Mouse (Mus musculus): ENCODE results near the gene Rapgef6.
"Not testable (repeated sequence)": the region's sequence is repeated elsewhere in the genome, so short reads cannot be mapped to it uniquely, and the experiment has no call there.

Rapgef6 gene

DNA sequence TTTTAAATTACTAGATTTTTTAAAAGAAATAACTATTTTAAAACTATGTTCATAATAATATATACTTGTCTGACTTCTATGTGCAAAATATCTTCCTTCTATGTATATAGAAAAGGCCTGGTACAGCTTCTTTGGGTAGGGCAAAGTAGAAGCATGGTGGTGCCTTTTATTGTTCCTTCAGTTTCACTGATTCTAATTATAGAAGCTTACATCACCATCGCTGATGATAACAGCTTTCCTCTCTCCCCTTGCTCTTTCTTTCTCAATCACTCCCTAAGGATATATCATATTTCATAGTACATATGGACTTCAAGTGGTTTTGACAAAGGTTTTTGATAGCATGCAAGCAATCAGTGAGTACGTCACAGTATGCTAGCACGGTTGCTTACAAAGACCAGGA, 69.9 kb downstream of the Rapgef6 start:
- DNase-seq = no peak

- peak; percentile 9 to 46 for DNase-seq
These were observed 71.4 kb downstream of the Rapgef6 start for GRCm38 (mm10) chr11:54594049-54594448.

GRCm38 (mm10) chr11:54595053-54595452, 72.4 kb downstream of the Rapgef6 start:
- DNase-seq = peak; percentile 18 to 31

DNA sequence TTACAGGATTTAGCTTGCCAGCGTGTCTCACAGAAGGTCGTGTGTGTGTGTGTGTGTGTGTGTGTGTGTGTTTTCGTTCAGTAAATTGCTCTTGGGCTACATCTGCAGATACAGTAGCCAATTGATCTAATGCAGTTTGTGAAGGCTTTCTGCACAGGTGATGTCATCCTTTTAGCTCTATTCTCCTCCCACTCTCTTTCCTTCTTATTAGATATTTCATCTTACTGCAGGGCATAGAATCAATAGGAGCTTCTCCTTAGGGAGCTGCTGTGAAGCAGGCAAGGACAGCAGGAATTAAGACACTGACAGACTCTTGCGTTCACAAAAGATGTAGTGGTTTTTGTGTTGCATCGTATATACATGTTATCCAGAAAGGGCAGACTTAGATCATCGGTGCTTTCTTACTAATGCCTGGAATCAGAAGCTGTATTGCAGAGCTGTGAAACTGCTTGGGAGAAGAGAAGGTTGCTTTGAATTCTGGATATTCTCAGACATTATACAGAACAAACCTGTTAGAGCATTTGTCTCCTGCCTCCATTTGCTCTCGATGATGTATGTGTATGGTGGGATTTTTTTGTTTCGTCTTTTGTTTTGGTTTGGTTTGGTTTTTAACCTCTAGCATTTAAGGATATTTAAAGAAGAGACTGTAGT, 73.4 kb downstream of the Rapgef6 start:
- DNase-seq = peak; percentile 12 to 45

DNA sequence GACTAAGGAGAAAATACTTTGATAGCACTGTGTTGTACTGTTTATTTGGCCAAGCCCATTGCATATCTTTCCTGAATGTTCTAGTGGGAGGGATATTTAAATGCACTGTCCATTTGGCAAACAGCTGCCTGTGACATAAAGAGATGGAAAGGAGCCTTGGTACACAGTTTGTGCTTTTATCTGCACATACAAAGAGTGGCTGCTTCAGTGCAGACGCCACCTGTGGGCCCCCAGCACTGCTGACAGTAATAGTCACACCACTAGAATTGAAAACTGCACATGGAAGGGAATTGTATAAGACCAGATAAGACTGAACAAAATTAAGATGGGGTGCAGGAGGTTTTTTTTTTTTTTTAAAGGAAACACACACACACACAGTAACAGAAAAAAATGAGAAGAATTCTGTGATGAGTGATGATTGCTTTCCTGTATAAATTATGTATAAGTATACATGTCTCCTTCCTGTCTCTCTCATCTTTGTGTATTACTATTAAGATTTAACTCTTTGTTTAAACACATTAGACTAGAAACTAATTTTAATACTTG, 75.3 kb downstream of the Rapgef6 start:
- DNase-seq = peak; percentile 13 to 31

GRCm38 (mm10) chr11:54601121-54601520, 78.5 kb downstream of the Rapgef6 start:
- no peak for DNase-seq

GRCm38 (mm10) chr11:54602764-54603163, 80.1 kb downstream of the Rapgef6 start:
- not testable (repeated sequence) for DNase-seq

GRCm38 (mm10) chr11:54604415-54604814, 81.8 kb downstream of the Rapgef6 start:
- no peak for DNase-seq

DNA sequence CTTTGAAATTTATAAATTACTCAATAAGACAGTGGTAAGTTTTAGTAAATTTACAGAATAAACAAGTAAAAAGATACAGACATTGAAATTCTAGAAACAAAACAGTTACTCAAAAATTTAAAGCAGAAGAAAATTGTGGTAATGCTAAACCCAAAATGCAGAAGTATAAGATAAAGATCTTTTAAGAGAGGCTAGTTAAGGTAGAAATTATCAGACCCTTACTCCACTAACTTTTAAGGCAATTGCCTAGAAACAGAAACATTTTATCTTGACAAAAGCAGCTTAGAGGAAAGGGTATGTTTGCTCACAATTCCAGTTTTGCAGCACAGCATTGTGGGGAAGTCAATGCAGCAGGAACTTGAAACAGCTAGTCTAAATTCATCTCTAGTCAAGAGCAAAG, 91.0 kb downstream of the Rapgef6 start:
- DNase-seq = no peak

- DNase-seq = no peak
These were observed 91.9 kb downstream of the Rapgef6 start for GRCm38 (mm10) chr11:54614560-54614959.

DNA sequence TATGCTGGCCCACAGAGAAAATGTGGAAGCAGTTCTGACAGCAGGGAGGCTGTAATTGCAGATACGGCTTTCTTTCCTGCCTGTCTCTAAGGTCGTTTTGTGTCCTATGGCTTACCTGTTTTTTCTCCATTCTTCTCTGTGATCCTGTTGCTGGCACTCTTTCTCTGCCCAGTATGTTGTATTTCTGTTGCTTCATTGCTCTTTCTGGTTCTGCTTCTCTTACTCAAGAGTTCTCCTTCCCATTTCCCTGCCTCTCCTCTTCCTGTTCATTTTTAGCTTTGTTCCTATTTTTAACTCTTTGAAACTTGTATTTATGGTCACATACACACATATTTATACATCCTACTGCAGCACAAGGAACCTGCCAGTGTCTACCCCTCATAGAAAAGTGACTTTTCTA, 96.2 kb downstream of the Rapgef6 start:
- no peak for DNase-seq

DNA sequence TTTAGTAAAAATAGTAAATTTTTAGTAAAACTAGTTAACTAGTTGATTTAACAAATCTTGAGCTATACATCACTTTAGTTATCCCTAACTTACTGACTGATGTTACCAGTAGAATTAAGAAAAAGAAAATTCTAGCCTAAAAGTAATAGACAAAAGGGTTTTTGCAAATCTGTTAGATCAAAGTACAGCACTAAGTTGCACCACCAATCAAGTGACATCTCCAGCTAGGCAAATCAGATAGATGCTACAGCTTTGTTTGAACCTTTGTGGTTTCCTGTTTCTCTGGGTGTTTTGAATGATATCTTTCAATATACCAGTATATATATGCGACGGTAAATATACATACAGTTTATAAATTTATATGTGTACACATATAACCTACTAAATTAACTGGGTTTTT, 99.1 kb downstream of the Rapgef6 start:
- DNase-seq = no peak

DNA sequence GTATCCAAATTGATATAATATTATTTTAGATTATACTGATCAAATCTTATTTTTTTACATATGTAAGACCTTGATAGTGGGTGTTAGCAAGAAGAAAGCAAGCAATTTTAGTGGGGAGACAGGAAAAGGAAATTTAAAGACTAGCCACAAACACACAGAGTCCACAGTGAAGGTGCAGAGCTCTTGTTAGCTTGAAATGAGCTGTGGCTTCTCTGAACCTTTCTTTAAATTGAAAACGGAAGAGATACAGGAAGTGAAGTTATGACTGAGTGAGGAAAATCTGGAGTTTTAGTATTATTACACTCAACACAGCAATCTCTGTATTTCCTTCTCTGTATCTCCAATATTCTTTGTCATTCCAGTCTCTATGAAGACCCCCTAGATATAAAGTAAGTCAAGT, 104.3 kb downstream of the Rapgef6 start:
- DNase-seq = no peak

DNA sequence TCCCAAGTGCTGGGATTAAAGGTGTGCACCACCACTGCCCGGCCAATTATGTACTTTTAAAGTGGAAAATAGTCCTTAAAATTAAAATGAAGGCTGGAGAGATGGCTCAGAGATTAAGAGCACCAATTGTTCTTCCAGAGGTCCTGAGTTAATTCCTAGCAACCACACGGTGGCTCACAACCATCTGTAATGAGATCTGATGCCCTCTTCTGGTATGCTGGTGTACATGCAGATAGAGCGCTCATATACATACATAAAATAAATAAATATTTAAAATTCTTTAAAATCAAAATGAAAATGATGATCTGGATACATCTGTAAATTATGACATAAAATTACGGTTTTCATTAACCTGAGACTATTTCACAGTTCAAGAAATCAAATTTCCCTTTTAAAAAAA, 123.8 kb downstream of the Rapgef6 start:
- DNase-seq = no peak

GRCm38 (mm10) chr11:54648573-54648972, 125.9 kb downstream of the Rapgef6 start:
- no peak for DNase-seq

DNA sequence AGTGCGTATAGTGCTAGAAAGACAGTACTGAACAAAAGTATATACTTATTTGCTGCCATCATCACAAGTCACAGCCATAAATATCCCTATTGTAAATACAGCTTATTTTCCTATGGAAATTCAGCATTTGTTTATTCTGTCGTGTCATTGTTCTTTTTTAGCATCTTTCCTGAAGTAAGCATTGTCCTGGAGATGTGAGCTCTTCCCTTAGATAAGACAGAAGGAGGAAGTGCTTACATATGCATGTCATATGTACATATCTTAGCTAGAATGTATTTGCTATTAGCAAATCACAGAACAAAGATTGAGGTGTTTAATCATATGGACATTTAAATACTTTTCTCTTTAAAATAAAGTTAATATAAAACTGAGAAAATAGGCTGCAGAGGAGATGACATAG, 132.8 kb downstream of the Rapgef6 start:
- no peak for DNase-seq

DNA sequence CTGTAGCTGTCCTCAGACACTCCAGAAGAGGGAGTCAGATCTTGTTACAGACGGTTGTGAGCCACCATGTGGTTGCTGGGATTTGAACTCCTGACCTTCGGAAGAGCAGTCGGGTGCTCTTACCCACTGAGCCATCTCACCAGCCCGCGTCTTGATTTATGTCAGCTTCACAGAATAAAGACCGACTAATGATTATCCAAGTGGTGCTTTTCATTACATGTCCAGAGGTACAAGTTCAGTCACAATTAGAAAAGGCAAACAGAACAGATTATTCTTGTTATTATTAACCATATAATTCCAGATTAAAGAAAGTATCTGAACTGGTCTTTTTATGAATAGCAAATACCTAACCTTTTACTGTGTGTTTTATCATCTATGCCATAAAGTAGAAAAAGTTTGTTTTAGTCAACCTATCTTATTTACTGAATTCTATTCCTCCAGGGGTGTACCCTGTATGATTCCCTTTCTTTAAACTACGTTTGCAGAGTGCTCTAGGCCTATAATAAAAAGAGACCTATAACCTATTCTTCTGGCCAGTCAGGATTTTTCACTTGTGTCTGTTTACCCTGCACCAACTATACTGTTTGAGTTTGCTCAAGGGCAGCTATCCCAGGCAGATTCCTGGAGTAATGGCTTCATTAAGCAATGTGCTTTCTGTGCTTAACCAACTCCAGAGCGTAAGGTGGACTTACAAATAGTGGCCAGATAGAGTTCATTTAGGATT, 151.1 kb downstream of the Rapgef6 start:
- no peak for DNase-seq

GRCm38 (mm10) chr11:54675792-54676489, 153.3 kb downstream of the Rapgef6 start:
- DNase-seq = no peak

DNA sequence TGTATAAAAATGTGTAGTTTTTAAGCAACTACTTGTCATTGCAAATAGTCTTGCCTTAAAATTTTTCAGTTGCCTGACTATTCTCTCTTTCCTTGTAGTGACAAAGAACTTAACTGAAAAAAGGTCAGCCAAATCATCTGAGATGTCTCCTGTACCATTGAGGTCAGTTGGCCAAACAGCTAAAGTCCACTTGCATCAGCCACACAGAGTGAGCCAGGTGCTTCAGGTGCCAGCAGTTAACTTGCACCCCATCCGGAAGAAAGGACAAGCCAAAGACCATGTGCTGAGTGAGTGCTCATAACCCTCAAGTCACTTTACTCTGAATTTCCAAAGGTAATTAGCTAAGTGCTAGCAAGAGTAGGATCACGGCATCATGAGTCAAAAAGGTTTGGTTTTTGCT, 156.5 kb downstream of the Rapgef6 start:
- no peak for DNase-seq

GRCm38 (mm10) chr11:54684831-54685230, 162.2 kb downstream of the Rapgef6 start:
- DNase-seq = no peak

GRCm38 (mm10) chr11:54690171-54690570, 167.5 kb downstream of the Rapgef6 start:
- DNase-seq = no peak

DNA sequence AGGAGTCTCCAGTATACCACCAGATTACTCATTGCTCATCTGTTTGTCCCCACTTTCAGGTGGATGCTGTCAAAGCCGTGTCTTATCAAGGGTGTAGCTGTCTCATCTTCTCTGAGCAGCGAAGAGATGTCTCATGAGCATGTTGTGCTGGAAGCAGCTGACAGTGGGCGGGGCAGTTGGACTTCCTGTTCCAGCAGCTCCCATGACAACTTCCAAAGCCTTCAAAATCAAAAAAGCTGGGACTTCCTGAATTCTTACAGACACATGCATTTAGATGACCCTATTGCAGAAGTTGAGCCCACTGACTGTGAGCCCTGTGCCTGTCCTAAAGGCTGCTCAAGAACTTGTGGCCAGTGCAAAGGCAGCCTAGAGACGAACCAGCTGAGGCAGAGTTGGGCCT, 168.5 kb downstream of the Rapgef6 start:
- DNase-seq = no peak

DNA sequence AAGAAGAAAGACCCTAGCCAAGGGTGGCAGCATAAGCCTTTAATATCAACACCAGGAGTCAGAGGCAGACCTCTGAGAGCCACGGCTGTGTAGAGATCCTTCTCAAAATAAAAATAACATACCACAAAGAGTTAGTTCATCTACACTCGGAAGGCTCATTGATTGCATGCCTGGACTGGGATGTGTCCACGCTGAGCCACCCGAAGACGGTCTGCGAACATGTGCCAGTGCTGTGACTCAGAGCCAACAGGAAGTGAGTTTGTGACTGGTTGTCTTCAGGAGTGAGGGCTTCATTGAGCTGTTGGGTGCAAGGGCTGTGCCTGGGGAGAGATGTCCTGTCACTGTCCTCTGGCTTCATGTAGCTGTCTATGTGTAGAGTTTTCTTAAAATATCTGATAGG, 171.0 kb downstream of the Rapgef6 start:
- no peak for DNase-seq

DNA sequence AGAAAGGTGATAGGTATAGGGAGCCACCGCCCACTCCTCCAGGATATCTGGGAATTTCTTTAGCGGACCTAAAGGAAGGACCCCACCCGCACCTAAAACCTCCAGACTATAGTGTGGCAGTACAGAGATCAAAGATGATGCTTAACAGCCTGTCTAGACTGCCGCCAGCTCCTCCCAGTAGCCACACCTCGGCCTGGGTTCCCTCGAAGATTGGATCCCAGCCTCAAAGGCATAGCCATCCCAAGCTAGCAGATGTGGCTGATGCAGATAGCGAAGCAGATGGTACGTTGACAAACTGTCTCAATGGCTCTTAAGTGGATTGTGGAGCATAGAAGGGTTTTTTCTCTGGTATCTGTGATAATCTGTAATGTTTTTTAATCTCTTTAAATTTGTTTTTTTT, 171.6 kb downstream of the Rapgef6 start:
- no peak for DNase-seq

Measured in cerebellum, postnatal 36 days (tissue).